Mouse (Mus musculus): ENCODE measurements around the gene Prkcg. TPM values are rescaled to one million over a fixed set of nuclear protein-coding genes. Genes with fewer than 3 reads are reported as not detected.

Prkcg gene
- total RNA-seq, 2 experiments from 2014 or later = 495 to 539 TPM

GRCm38 (mm10) chr7:3366705-3367516 lies 77.9 kb downstream of the Prkcg start:
- peak; percentile 26 to 34 for DNase-seq

GRCm38 (mm10) chr7:3367569-3367968 lies 78.6 kb downstream of the Prkcg start:
- DNase-seq = no peak

- no peak for DNase-seq
Measured at GRCm38 (mm10) chr7:3368311-3368710, 79.3 kb downstream of the Prkcg start.

GRCm38 (mm10) chr7:3369189-3369588 lies 80.2 kb downstream of the Prkcg start:
- DNase-seq = no peak

- DNase-seq = no peak
Measured at GRCm38 (mm10) chr7:3370407-3370806, 81.4 kb downstream of the Prkcg start.

GRCm38 (mm10) chr7:3372376-3372775 lies 83.4 kb downstream of the Prkcg start:
- no peak for DNase-seq

GRCm38 (mm10) chr7:3373754-3374153 lies 84.8 kb downstream of the Prkcg start:
- no peak for DNase-seq

GRCm38 (mm10) chr7:3376831-3377230 lies 87.9 kb downstream of the Prkcg start:
- no peak for DNase-seq

Other genes with a start within 250 kb of the Prkcg start
- gene AU018091, start 120.0 kb upstream of the Prkcg start, total RNA-seq (2021) = not detected
- under 1 TPM in 1 of 2 experiments, not detected in 1; 0.05 TPM for gene Nlrp12, start 39.4 kb upstream of the Prkcg start, total RNA-seq (2021)
- 10 to 100 TPM; 63.5 to 67.3 TPM for gene Myadm, start 99 bp upstream of the Prkcg start, total RNA-seq (2021)
- 100 to 1,000 TPM; 130 to 131 TPM for gene Cacng7, start 43.8 kb downstream of the Prkcg start, total RNA-seq (2021)
- 100 to 1,000 TPM; 406 to 411 TPM for gene Cacng8, start 101.5 kb downstream of the Prkcg start, total RNA-seq (2021)
- 1 to 10 TPM; 1.5 to 1.6 TPM for gene Cacng6, start 135.0 kb downstream of the Prkcg start, total RNA-seq (2021)
- not detected for gene Tarm1, start 213.4 kb downstream of the Prkcg start, total RNA-seq (2021)